Mouse (Mus musculus) ES-Bruce4 (cell line): ENCODE data around the gene Iqcm. TPM values are rescaled to one million over a fixed set of nuclear protein-coding genes. Genes with fewer than 3 reads are reported as not detected.

Experiments used
- H3K27ac ChIP-seq: 2 replicates; pipeline ENCODE4 v1.5.1; 2012; ENCODE audit warnings: low read length, inconsistent platforms; ENCODE audit not compliant: insufficient read depth
- H3K27me3 ChIP-seq: 2 replicates; pipeline ENCODE4 v1.6.1; 2012; ENCODE audit warnings: mild to moderate bottlenecking, low read length, inconsistent platforms; ENCODE audit not compliant: control insufficient read depth, poor library complexity, insufficient read depth, severe bottlenecking
- H3K36me3 ChIP-seq: 2 replicates; pipeline ENCODE4 v1.6.1; 2012; ENCODE audit warnings: inconsistent platforms, mild to moderate bottlenecking, low read length, moderate library complexity; ENCODE audit not compliant: control insufficient read depth, poor library complexity, insufficient read depth, severe bottlenecking
- H3K4me1 ChIP-seq: one replicate; pipeline ENCODE4 v1.8.1; 2011; ENCODE audit warnings: low read length; ENCODE audit not compliant: control insufficient read depth, insufficient read depth
- H3K4me3 ChIP-seq: 2 replicates; pipeline ENCODE4 v1.5.1; 2011; ENCODE audit warnings: low read depth, mild to moderate bottlenecking, low read length
- H3K9ac ChIP-seq: 2 replicates; pipeline ENCODE4 v1.6.1; 2012; ENCODE audit warnings: low read depth, mild to moderate bottlenecking, inconsistent platforms; ENCODE audit not compliant: poor library complexity, severe bottlenecking
- H3K9me3 ChIP-seq: replicated peaks from 2 replicates; pipeline ENCODE4 v1.6.1; 2012; ENCODE audit warnings: mild to moderate bottlenecking, low read length, inconsistent platforms; ENCODE audit not compliant: control insufficient read depth, poor library complexity, insufficient read depth, severe bottlenecking
- CTCF ChIP-seq: IDR thresholded peaks from one replicate; pipeline ENCODE4 v1.8.1; 2011; ENCODE audit warnings: low read depth, low read length
- POLR2A ChIP-seq: IDR thresholded peaks from one replicate; pipeline ENCODE4 v1.8.1; 2011; ENCODE audit warnings: low read length; ENCODE audit not compliant: insufficient read depth
- polyA plus RNA-seq: library from polyadenylated mRNA; stranded (reverse); fragments of >200 nt; gene quantifications from 2 replicates; pipeline ENCODE4 v1.2.4, GENCODE M21; 2011; ENCODE audit warnings: low read depth; ENCODE audit not compliant: missing spikeins, insufficient read depth, insufficient read length

Iqcm gene
- polyA plus RNA-seq, 1 experiment = not detected

- Histone ChIP-seq H3K9me3 (no peaks in the 10 kb centered on the region), H3K36me3 (no peaks in the 10 kb centered on the region), H3K4me1 (no peaks in the 10 kb centered on the region), H3K27ac (no peak overlapping the region), H3K4me3 (no peak overlapping the region), H3K27me3 (no peaks in the 10 kb centered on the region), H3K9ac (no peak overlapping the region)
- TF ChIP-seq CTCF (no peak), POLR2A (no peak)
Measured at GRCm38 (mm10) chr8:76018501-76018900, 570.0 kb downstream of the Iqcm start.

Other genes with a start within 250 kb of the Iqcm start
- 7.6 and 9.4 TPM in 2 replicates for gene Rasd2, start 234.8 kb upstream of the Iqcm start, polyA plus RNA-seq
- gene Gm10358, start 42.1 kb upstream of the Iqcm start, polyA plus RNA-seq = 0.55 and 0.60 TPM in 2 replicates